Mouse (Mus musculus) stomach, embryonic 16.5 days (tissue): Measurements from ENCODE around the gene Rps18. TPM values are rescaled to one million over a fixed set of nuclear protein-coding genes. Genes with fewer than 3 reads are reported as not detected.
"Not testable (repeated sequence)": the region's sequence is repeated elsewhere in the genome, so short reads cannot be mapped to it uniquely, and the experiment has no call there.

ENCODE experiments used
- ATAC-seq: fragments of 200-750 bp; cut with Nextera tagmentation; 2 replicates; pipeline ENCODE4 v1.8.0; 2017; ENCODE audit warnings: moderate number of reproducible peaks, moderate TSS enrichment; ENCODE audit not compliant: insufficient read depth, low FRiP score
- H3K27ac ChIP-seq: fragments of 300-500 bp; sonication (generic); 2 replicates; pipeline ENCODE4 v1.5.1; 2014; ENCODE audit warnings: low read length
- H3K27me3 ChIP-seq: fragments of 300-500 bp; sonication (generic); 2 replicates; pipeline ENCODE4 v1.6.1; 2014; ENCODE audit warnings: low read length, control low read depth, mixed read lengths; ENCODE audit not compliant: control insufficient read depth, insufficient read depth
- H3K36me3 ChIP-seq: fragments of 300-500 bp; sonication (generic); 2 replicates; pipeline ENCODE4 v1.6.1; 2014; ENCODE audit warnings: low read length; ENCODE audit not compliant: control insufficient read depth, insufficient read depth
- H3K4me1 ChIP-seq: fragments of 300-500 bp; sonication (generic); 2 replicates; pipeline ENCODE4 v1.6.1; 2014; ENCODE audit warnings: low read length, control low read depth, mixed read lengths; ENCODE audit not compliant: control insufficient read depth, insufficient read depth
- H3K4me2 ChIP-seq: fragments of 300-500 bp; sonication (generic); 2 replicates; pipeline ENCODE4 v1.6.1; 2014; ENCODE audit warnings: low read depth, low read length, mixed read lengths
- H3K4me3 ChIP-seq: fragments of 300-500 bp; sonication (generic); replicated peaks from 2 replicates; pipeline ENCODE4 v1.5.1; 2014; ENCODE audit warnings: mild to moderate bottlenecking, low read length
- H3K9ac ChIP-seq: fragments of 300-500 bp; sonication (generic); 2 replicates; pipeline ENCODE4 v1.6.1; 2014; ENCODE audit warnings: low read length
- H3K9me3 ChIP-seq: fragments of 300-500 bp; sonication (generic); replicated peaks from 2 replicates; pipeline ENCODE4 v1.6.1; 2016; ENCODE audit warnings: low read length, control low read depth; ENCODE audit not compliant: control insufficient read depth
- WGBS: fragments of 180-500 bp; shearing (Covaris S2); extraction: QIAGEN DNeasy Blood & Tissue Kit; methylation state at CpG from one replicate; pipeline ENCODE4 v1.1.7; 2014; 5-methylcytosine and 5-hydroxymethylcytosine counted together
- polyA plus RNA-seq: library from polyadenylated mRNA; unstranded; fragments of >200 nt; fragmentation: Nextera tagmentation; extraction: Ambion mirVana; gene quantifications from 2 replicates; pipeline ENCODE4 v1.2.1, GENCODE M21; 2015

The Rps18 gene
- polyA plus RNA-seq, result 1,606 and 1,631 TPM in 2 replicates

GRCm38 (mm10) chr17:33955555-33956214 is at the start of gene Rps18, which contains the start of gene Vps52:
Gene Rps18 (minus strand): TSS chr17:33956001.
Gene Vps52 (plus strand): TSS chr17:33955812.
- Histone ChIP-seq H3K4me1 (peaks cover 37% of the 10 kb centered on the region), H3K27me3 (no peaks in the 10 kb centered on the region), H3K4me2 (peak within 1 kb of the TSS; percentile 97), H3K9me3 (no peaks in the 10 kb centered on the region), H3K4me3 (peak within 1 kb of the TSS; percentile 97), H3K36me3 (peaks cover 12% of the 10 kb centered on the region; the same call in 1 of the 2 replicates), H3K27ac (peak within 1 kb of the TSS; percentile 92), H3K9ac (peak within 1 kb of the TSS; percentile 98)
- ATAC-seq, result peak; percentile 91
- WGBS, result under 1% methylated on average over 50 of the region's 50 CpGs

DNA sequence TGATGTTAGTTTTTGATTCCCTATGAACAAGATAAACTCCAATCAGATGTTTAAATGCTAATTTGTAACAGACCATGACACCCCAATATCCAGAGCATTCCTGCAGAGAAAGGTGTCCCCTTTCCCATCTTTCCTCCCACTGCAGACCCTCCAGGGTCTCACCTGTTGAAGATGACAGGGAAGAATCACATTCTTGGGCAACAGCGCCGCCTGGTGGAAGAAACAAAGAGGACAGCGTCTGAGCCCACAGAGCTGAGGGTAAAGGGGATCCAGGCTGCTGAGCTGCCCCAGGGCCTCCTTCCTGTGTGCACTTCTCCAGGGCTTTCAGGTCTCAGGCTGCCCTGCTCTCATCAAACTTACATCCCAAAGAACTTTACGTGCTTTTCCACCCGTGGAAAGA is 47.6 kb upstream of the Rps18 start:
- 4% methylated on average over 5 of the region's 5 CpGs for WGBS
- Histone ChIP-seq H3K9ac (no peak overlapping the region), H3K27me3 (peaks cover 9% of the 10 kb centered on the region), H3K4me1 (0 out of 2 replicates have a peak, but pooled peaks cover 2% of the 10 kb centered on the region), H3K27ac (no peak overlapping the region), H3K4me2 (no peak overlapping the region), H3K36me3 (no peaks in the 10 kb centered on the region), H3K9me3 (no peaks in the 10 kb centered on the region), H3K4me3 (no peak overlapping the region)
- ATAC-seq, result no peak

GRCm38 (mm10) chr17:34000796-34001195 is 45.0 kb upstream of the Rps18 start:
- not testable (repeated sequence) for H3K27ac ChIP-seq, H3K9me3 ChIP-seq, H3K4me2 ChIP-seq, H3K4me3 ChIP-seq, H3K36me3 ChIP-seq, ATAC-seq, H3K4me1 ChIP-seq, H3K27me3 ChIP-seq, H3K9ac ChIP-seq
- 44% methylated on average over 2 of the region's 2 CpGs for WGBS

- H3K9ac ChIP-seq, result peak within 1 kb of the TSS; percentile 75
- H3K36me3 ChIP-seq, result no peaks in the 10 kb centered on the region
- peak; percentile 94 for ATAC-seq
- under 1% methylated on average over 30 of the region's 30 CpGs for WGBS
- H3K4me1 ChIP-seq, result 0 out of 2 replicates have a peak, but pooled peaks cover 2% of the 10 kb centered on the region
- H3K27me3 ChIP-seq, result peaks cover 9% of the 10 kb centered on the region
- H3K4me2 ChIP-seq, result peak within 1 kb of the TSS; percentile 100
- no peak within 1 kb of the TSS for H3K27ac ChIP-seq
- H3K9me3 ChIP-seq, result no peaks in the 10 kb centered on the region
- H3K4me3 ChIP-seq, result peak within 1 kb of the TSS; percentile 69
These were observed 44.3 kb upstream of the Rps18 start, which contains the start of gene H2-K1 for GRCm38 (mm10) chr17:34000150-34000537. Gene H2-K1 (minus strand): TSS chr17:34000347.

DNA sequence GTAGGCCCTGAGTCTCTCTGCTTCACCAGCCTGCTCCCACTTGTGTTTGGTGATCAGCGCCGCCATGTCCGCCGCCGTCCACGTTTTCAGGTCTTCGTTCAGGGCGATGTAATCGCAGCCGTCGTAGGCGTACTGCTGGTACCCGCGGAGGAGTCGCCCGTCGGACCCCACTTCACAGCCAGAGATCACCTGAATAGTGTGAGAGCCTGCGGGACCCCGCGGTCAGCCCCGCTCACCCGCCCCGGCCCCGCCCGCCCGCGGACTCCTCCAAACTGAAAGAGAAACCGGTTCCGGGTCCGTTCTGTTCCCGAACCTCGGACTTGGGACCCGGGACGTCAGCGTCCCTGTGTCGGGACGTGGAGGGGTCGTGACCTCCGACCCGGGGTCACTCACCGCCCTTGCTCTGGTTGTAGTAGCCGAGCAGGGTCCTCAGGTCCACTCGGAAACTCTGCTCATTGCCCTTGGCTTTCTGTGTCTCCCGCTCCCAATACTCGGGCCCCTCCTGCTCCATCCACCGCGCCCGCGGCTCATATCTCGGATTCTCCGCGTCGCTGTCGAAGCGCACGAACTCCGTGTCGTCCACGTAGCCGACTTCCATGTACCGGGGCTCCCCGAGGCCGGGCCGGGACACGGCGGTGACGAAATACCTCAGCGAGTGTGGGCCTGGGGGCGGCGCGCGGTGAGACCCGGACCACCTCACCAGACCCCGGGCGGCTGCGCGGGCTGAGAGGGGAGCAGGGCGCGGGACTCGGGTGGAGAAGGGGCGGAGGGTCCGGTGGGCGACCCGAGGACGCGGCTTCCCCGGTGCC is 43.7 kb upstream of the Rps18 start:
- no peak overlapping the region for H3K27ac ChIP-seq
- H3K9ac ChIP-seq, result peak overlapping the region; percentile 75
- H3K36me3 ChIP-seq, result no peaks in the 10 kb centered on the region
- peak; percentile 57 for ATAC-seq
- H3K4me1 ChIP-seq, result 0 out of 2 replicates have a peak, but pooled peaks cover 2% of the 10 kb centered on the region
- peak overlapping the region; percentile 69 for H3K4me3 ChIP-seq
- 1% methylated on average over 87 of the region's 87 CpGs for WGBS
- peak overlapping the region; percentile 100 for H3K4me2 ChIP-seq
- H3K9me3 ChIP-seq, result no peaks in the 10 kb centered on the region
- H3K27me3 ChIP-seq, result peaks cover 9% of the 10 kb centered on the region

DNA sequence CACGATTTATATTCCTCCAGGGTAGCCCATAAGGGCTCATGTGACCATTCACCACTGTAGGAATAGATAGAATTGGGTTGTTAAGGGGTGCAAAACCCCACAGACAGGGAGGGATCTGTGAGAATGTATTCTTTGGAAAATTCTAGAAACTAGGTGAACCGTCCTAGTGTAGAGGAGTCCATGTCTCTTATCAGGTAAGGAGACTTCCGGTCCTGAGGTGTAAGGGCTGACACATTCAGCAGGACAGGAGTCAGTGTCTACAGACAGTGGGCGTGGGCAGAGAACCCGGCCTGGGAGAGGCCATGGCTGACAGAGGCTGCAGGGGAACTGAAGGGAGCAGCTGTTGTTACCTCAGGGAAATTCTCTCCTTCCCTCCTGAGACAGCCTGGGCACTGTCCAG is 42.9 kb upstream of the Rps18 start:
- H3K4me2 ChIP-seq, H3K36me3 ChIP-seq, ATAC-seq, H3K9me3 ChIP-seq, H3K27me3 ChIP-seq, H3K9ac ChIP-seq, H3K4me1 ChIP-seq, H3K4me3 ChIP-seq, H3K27ac ChIP-seq: not testable (repeated sequence)
- 53% methylated on average over 5 of the region's 5 CpGs for WGBS

DNA sequence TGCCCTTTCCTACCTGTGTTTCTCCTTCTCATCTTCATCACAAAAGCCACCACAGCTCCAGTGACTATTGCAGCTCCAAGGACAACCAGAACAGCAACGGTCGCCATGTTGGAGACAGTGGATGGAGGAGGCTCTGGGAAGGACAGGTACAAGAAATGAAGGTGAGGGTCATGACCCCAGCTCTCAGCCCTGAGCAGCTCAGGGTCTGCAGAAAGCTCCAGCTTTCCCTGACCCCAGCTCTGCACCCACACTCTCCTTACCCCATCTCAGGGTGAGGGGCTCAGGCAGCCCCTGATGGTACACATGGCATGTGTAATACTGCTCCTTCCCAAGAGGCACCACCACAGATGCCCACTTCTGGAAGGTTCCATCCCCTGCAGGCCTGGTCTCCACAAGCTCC is 41.2 kb upstream of the Rps18 start:
- not testable (repeated sequence) for H3K9ac ChIP-seq, H3K4me1 ChIP-seq, H3K9me3 ChIP-seq, H3K36me3 ChIP-seq, H3K4me2 ChIP-seq, H3K4me3 ChIP-seq, ATAC-seq, H3K27me3 ChIP-seq, H3K27ac ChIP-seq
- WGBS, result 93% methylated on average over 2 of the region's 2 CpGs

DNA sequence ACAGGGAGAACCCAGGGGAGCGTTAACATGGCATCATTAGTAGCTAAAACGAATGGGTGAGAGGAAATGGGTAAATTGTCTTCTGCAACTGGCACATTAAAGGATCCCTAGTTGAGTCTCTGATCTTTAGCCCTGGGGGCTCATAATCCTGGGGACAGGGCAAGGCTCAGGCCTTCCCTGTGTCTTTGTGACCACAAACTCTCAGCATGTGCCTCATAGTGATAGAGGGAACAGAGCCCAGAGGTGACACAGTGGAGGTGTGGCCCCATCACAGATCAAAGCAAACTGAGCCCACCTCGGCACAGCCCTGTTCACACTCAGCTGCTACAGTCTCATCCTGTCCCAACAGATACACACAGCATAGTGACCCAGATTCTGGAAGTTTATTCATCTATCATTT is 39.9 kb upstream of the Rps18 start:
- Histone ChIP-seq H3K27me3 (peaks cover 9% of the 10 kb centered on the region), H3K4me2 (no peak overlapping the region), H3K36me3 (no peaks in the 10 kb centered on the region), H3K4me1 (0 out of 2 replicates have a peak, but pooled peaks cover 2% of the 10 kb centered on the region), H3K9me3 (no peaks in the 10 kb centered on the region), H3K4me3 (no peak overlapping the region), H3K27ac (no peak overlapping the region), H3K9ac (no peak overlapping the region)
- 55% methylated on average over 3 of the region's 3 CpGs for WGBS
- no peak for ATAC-seq

- no peak for ATAC-seq
- no peak overlapping the region for H3K9ac ChIP-seq
- peaks cover 7% of the 10 kb centered on the region for H3K27me3 ChIP-seq
- no peaks in the 10 kb centered on the region for H3K36me3 ChIP-seq
- WGBS, result 89% methylated on average over 8 of the region's 8 CpGs
- no peaks in the 10 kb centered on the region for H3K9me3 ChIP-seq
- 0 out of 2 replicates have a peak, but pooled peaks cover under 1% of the 10 kb centered on the region for H3K4me1 ChIP-seq
- H3K27ac ChIP-seq, result no peak overlapping the region
- no peak overlapping the region for H3K4me2 ChIP-seq
- H3K4me3 ChIP-seq, result no peak overlapping the region
These were observed 39.2 kb upstream of the Rps18 start for GRCm38 (mm10) chr17:33994959-33995358.
